Mouse (Mus musculus) heart, embryonic 13.5 days (tissue): ENCODE measurements around the gene Bcl2l14. TPM values are rescaled to one million over a fixed set of nuclear protein-coding genes. Genes with fewer than 3 reads are reported as not detected.

ENCODE experiments used
- polyA plus RNA-seq: library from polyadenylated mRNA; unstranded; fragments of >200 nt; fragmentation: Nextera tagmentation; extraction: Ambion mirVana; gene quantifications from 2 replicates; pipeline ENCODE4 v1.2.1, GENCODE M21; 2015

The Bcl2l14 gene
- polyA plus RNA-seq, 1 experiment from 2014 or later: 0.48 TPM

Other genes starting within 250 kb of the Bcl2l14 start
- gene Lrp6, start 170.6 kb downstream of the Bcl2l14 start, polyA plus RNA-seq: 14.9 and 17.5 TPM in 2 replicates
- 5.9 and 6.1 TPM in 2 replicates for gene Mansc1, start 236.2 kb downstream of the Bcl2l14 start, polyA plus RNA-seq
- 12.7 and 14.4 TPM in 2 replicates for gene Borcs5, start 243.2 kb downstream of the Bcl2l14 start, polyA plus RNA-seq